Mouse (Mus musculus): Measurements from ENCODE around the gene Pip5kl1.

Pip5kl1 gene

DNA sequence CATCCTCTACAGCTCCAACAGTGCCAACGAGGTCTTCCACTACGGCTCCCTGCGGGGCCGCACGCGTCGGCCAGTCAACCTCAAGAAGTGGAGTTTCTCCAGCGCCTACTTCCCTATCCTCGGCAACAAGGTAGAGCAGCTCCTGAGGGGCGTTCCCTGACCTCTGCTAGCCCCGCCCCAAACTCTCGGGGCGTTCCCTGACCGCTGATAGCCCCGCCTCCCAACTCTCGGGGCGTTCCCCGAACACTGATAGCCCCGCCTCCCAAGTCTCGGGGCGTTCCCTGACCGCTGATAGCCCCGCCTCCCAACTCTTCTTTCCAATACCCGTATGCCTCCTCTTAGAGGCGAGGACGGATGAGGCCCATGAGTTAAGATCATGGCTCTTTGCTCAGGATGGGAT lies 37.7 kb downstream of the Pip5kl1 start:
- no peak for DNase-seq (ENCODE audit: low spot score)

DNA sequence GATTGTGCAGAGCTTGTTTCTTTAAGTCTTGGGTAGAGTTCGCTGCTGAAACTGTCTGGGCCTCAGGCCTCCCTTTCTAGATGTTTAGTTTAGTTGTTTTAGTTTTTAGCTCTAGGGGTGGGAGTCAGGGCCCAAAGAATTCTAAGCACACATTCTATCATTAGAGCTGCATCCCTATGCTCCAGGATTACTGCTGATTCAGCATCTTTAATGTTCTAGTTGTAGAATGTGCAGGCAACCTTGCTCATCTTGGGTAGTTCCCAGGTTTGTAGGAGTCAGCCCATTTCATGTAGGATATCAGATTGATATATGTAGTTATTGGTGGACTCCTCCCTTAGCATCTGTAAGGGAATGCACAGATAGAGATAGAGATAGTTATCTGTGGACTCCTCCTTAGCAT lies 42.5 kb downstream of the Pip5kl1 start:
- DNase-seq (ENCODE audit: low spot score), result no peak

GRCm38 (mm10) chr2:32617601-32618000 lies 43.0 kb downstream of the Pip5kl1 start:
- no peak for DNase-seq (ENCODE audit: low spot score)

DNA sequence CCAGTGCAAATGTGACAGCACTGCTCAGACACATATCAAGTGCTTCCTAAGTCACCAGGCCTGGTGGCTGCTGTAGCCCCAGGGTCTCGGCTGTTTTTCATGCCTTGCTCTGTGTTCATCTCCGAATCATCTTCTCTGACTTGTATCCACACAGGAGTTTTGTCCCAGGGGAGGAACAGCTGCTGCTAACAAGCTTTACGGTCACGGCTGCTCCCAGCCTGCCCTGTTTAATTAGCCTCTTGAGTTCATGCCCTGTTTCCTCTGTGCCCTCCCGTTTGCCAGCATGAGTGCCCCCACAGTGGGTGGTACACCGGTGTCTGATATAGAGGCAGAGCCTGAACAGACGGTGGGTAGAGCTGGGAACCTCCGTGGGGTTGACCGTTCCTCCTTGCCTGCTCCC lies 43.5 kb downstream of the Pip5kl1 start:
- DNase-seq (ENCODE audit: low spot score), result no peak

GRCm38 (mm10) chr2:32620682-32621516 lies 46.3 kb downstream of the Pip5kl1 start:
- DNase-seq (ENCODE audit: low spot score), result no peak

DNA sequence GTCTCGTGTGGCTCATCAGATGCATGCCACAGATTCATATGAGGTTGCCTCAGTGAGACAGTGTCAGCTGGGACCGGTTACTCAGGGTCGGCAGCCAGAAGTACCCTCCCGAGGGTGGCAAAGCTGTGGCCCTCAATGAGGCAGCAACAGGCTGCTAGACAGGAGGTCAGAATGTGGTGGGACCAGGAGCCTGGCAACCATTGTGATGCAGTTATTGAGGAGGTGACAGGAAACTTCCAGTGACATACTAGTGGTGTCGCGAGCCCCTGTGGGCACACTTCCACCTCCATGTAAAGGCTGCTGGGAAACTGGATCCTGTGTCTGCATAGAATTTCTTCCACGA lies 46.9 kb downstream of the Pip5kl1 start, which contains the start of gene Ak1:
TSS of gene Ak1 (plus strand) at position 242 of the 343 bp plus-strand sequence.
- no peak for DNase-seq (ENCODE audit: low spot score)

DNA sequence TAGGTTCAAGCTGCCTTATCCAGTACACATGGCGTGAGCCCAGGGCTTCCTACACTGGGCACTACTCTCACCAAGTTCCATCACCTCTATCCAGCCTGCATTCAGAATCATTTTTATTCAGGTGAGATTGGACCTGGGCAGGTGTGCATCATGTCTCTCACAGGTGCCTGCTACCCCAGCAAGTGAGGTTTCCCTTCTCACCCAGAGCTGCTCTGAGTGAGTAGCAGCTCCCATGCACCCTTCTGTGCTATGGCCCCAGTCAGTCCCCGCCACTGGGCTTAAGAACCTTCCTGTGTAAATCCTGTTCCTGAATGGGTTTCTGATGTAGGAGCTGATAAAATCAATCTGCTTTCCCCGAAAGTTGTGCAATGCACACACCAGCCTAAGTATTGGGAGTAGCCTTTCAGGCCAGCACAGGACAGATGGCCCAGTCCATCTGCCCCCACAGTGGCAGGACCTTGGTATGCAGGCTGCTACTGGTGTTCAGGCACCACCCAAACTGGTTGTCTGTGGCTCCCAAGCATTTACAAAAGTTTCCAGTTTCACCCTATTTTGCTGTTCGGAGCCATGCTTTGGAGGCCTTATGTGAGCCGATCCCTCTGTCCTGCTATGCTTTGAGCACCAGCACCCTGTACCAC lies 49.6 kb downstream of the Pip5kl1 start:
- no peak for DNase-seq (ENCODE audit: low spot score)

DNA sequence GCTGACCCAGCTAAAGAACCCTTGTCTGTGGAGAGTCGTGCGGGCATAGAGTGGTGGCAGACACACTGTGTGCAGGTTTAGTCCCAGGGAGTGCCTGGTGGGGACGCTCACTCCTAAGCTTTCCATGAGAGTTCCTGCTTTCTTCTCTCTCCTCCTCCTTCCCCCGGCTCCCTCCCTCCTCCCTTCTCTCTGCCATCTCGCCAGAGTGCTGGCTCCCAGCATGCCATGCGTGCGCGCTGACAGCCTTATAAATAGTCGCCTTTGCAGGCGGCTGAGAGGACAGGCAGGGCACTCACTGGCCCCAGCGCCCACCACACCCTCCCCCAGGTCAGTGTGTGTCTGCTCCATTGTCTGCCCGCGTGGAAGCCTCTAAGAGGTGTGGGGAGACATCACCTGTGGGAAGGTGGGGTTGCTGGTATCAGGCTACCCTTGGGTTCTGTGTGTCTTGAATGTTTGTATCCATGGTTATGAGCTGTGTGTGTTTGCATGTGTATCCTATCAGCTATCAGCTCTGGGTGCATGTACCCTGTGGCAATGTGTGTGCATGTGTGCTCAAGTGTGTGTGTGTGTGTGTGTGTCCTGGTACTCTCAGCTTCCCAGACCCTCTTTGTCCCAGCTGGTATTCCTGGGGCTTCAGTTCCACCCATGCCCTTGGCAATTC lies 50.7 kb downstream of the Pip5kl1 start:
- DNase-seq (ENCODE audit: low spot score), result no peak

DNA sequence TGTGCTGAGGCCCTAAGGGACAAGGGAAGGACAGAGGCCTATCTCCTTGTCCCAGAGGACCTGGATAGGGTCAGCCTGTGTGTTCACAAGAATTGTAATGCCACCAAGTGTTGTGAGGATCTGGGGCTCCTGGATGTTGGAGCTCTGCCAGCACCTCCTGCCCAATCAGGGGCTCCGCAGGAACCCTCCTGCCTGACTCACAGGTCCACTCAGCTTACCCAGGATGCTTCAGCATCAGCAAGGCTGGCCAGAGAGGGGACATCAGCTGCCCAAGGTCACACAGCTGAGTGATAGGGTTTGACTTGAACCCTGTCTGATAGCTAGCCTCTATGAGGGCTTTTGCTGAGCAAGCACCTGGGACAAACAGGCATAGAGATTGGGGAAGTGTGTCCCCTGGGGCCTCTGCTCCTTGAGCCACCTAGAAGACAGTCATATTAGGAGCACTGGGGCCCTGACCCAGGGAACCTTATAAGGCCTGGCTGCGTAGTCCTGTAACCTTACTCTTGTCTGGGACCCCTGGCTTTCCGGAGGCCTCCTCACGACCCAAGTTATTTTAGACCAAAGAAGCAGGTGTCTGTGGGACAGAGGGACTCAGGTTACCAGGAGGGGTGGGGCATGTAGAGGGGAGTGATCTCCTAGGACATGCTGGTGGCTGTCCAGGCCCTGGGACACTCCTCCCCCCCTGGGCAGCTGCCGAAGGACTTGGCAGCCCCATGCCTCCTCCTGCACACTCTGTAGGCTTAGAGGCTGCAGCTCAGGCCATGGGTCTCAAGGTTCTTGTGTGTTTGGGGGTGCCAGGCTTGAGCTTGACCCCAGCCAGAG lies 51.5 kb downstream of the Pip5kl1 start:
- DNase-seq (ENCODE audit: low spot score), result no peak

DNA sequence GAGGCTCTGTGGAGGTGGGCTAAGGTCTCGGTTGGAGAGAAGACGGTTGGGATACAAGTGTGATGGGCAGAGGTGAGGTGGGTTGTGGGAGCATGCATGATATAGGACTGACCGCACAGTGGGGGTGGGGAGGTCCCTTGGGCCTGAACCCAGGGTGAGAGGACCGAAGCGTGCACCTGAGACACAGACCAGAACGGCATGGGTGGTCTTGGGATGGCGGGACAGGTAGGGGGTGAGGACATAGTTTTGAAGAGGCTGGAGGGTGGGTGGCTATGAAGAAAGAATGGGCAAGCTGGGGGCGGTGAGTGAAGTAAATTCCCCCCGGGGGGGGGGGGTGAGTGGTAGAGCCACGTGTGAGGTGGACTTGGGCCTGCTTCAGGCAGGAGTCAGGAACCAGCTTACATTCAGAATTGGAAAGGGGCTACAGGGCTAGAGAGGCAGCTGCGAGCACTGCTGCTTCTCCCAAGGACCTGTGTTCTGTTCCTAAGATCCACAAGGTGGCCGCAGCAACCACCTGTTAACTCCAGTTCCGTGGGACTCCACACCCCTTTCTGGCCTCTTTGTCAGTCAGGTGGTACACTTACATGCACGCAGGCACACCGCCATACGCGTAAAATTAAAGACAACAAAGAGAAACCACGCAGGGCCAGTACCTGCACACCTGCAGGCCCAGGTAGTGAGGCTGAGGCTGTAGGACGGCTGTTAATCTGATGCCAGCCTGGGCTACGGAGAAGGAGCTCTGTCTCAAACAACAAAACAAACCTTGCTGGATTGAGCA lies 52.9 kb downstream of the Pip5kl1 start:
- DNase-seq (ENCODE audit: low spot score), result no peak

DNA sequence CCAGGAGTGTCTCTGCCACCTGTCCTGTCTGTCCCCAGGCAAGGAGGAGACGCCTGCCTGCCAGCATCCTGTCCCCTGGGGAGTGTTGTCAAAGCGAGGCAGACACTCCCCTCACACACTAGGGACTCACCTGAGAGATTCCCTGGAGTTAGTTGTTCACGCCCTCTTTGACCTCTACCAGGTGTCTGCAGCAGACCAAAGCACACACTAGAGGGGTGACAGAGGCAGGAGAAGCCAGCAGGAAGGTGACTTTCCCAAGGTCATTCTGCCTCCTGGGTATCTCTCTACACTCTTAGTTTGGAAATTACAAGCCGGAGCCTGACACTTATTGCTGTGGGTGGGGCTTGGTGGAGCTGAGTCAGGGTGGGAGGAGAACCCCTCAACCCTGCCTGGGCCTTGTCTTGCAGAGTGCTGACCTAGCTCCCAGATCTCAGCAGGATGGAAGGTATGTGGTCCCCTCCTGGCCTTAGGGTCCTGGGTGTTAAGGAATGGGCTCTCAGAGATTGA lies 53.5 kb downstream of the Pip5kl1 start:
- no peak for DNase-seq (ENCODE audit: low spot score)

GRCm38 (mm10) chr2:32628729-32629128 lies 54.1 kb downstream of the Pip5kl1 start:
- no peak for DNase-seq (ENCODE audit: low spot score)

- no peak for DNase-seq (ENCODE audit: low spot score)
Observed at GRCm38 (mm10) chr2:32629276-32629976, 54.8 kb downstream of the Pip5kl1 start.

DNA sequence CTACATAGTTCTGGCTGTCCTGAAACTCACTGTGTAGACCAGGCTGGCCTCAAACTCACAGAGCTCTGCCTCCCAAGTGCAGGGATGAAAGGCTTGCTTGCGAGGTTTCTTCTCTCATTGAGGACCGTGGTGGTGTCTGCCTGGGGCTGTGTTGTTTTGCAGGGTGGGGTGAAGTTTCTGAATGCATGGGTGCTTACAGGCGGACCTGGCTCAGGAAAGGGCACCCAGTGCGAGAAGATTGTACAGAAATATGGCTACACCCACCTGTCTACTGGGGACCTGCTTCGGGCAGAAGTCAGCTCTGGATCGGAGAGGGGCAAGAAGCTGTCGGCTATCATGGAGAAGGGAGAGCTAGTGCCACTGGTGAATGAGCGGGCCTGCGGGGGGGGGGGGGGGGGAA lies 55.4 kb downstream of the Pip5kl1 start:
- no peak for DNase-seq (ENCODE audit: low spot score)

DNA sequence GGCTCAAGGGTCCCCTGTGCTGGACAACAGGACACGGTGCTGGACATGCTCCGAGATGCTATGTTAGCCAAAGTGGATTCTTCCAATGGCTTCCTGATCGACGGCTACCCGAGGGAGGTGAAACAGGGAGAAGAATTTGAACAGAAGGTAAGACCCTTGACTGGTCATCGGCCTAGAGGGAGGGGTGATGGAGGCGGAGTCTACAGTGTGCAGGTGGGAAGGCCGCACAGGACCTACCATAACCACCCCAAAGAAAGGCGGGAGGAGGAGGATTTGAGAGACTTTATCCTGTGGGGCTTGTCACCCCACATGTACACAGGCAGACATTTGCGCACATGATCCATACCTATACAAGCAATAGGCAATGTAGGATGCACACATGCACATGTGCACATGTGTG lies 56.4 kb downstream of the Pip5kl1 start:
- no peak for DNase-seq (ENCODE audit: low spot score)

GRCm38 (mm10) chr2:32631737-32632394 lies 57.3 kb downstream of the Pip5kl1 start:
- no peak for DNase-seq (ENCODE audit: low spot score)

Data from urinary bladder, postnatal 10 days (tissue).